Mouse (Mus musculus): ENCODE data around the gene Csk. TPM values are rescaled to one million over a fixed set of nuclear protein-coding genes. Genes with fewer than 3 reads are reported as not detected.

Gene Csk
- polyA plus RNA-seq, 1 experiment from 2014 or later = 33.4 TPM

GRCm38 (mm10) chr9:57661552-57661951, 8.1 kb upstream of the Csk start:
- 79% methylated on average over 3 of the region's 3 CpGs for WGBS
- H3K36me3 ChIP-seq (ENCODE audit: control insufficient read depth, insufficient read depth, low read length) = no peaks in the 10 kb centered on the region
- H3K9ac ChIP-seq (replicated peaks; ENCODE audit: low read depth, low read length) = no peak overlapping the region

GRCm38 (mm10) chr9:57660501-57660900, 7.1 kb upstream of the Csk start:
- no peak overlapping the region for H3K4me2 ChIP-seq (ENCODE audit: low read depth, low read length)
- no peak for ATAC-seq (ENCODE audit: low read depth)
- H3K27ac ChIP-seq (ENCODE audit: low read depth, low read length) = no peak overlapping the region
- no peak overlapping the region for H3K9ac ChIP-seq (replicated peaks; ENCODE audit: low read depth, low read length)
- WGBS = 93% methylated on average over 6 of the region's 6 CpGs
- H3K4me1 ChIP-seq (ENCODE audit: control insufficient read depth, insufficient read depth, low read length) = no peaks in the 10 kb centered on the region
- H3K27me3 ChIP-seq (ENCODE audit: control insufficient read depth, insufficient read depth, low read length) = no peaks in the 10 kb centered on the region
- no peak overlapping the region for H3K4me3 ChIP-seq (ENCODE audit: low read depth, low read length)
- no peaks in the 10 kb centered on the region for H3K36me3 ChIP-seq (ENCODE audit: control insufficient read depth, insufficient read depth, low read length)
- H3K9me3 ChIP-seq (ENCODE audit: control insufficient read depth, low read length) = no peaks in the 10 kb centered on the region

More at GRCm38 (mm10) chr9:57661552-57661951, 8.1 kb upstream of the Csk start:
- Histone ChIP-seq H3K4me1 (ENCODE audit: control insufficient read depth, insufficient read depth, low read length) (no peaks in the 10 kb centered on the region), H3K9me3 (ENCODE audit: control insufficient read depth, low read length) (no peaks in the 10 kb centered on the region), H3K4me2 (ENCODE audit: low read depth, low read length) (no peak overlapping the region), H3K4me3 (ENCODE audit: low read depth, low read length) (no peak overlapping the region), H3K27ac (ENCODE audit: low read depth, low read length) (no peak overlapping the region), H3K27me3 (ENCODE audit: control insufficient read depth, insufficient read depth, low read length) (no peaks in the 10 kb centered on the region)
- no peak for ATAC-seq (ENCODE audit: low read depth)

- Histone ChIP-seq H3K27me3 (ENCODE audit: control insufficient read depth, insufficient read depth, low read length) (no peaks in the 10 kb centered on the region), H3K9ac (replicated peaks; ENCODE audit: low read depth, low read length) (no peak overlapping the region), H3K4me3 (ENCODE audit: low read depth, low read length) (no peak overlapping the region), H3K4me2 (ENCODE audit: low read depth, low read length) (no peak overlapping the region), H3K4me1 (ENCODE audit: control insufficient read depth, insufficient read depth, low read length) (no peaks in the 10 kb centered on the region), H3K27ac (ENCODE audit: low read depth, low read length) (no peak overlapping the region), H3K36me3 (ENCODE audit: control insufficient read depth, insufficient read depth, low read length) (no peaks in the 10 kb centered on the region), H3K9me3 (ENCODE audit: control insufficient read depth, low read length) (no peaks in the 10 kb centered on the region)
- WGBS = 31% methylated on average over 4 of the region's 4 CpGs
- peak; percentile 41; the same call in 1 of the 2 replicates for ATAC-seq (ENCODE audit: low read depth)
These were observed 6.3 kb upstream of the Csk start for GRCm38 (mm10) chr9:57659774-57660173.

- no peak overlapping the region for H3K9ac ChIP-seq (replicated peaks; ENCODE audit: low read depth, low read length)
- WGBS = 78% methylated on average over 4 of the region's 4 CpGs
- no peaks in the 10 kb centered on the region for H3K9me3 ChIP-seq (ENCODE audit: control insufficient read depth, low read length)
- H3K4me3 ChIP-seq (ENCODE audit: low read depth, low read length) = no peak overlapping the region
- H3K27ac ChIP-seq (ENCODE audit: low read depth, low read length) = no peak overlapping the region
- no peak overlapping the region for H3K4me2 ChIP-seq (ENCODE audit: low read depth, low read length)
- no peaks in the 10 kb centered on the region for H3K4me1 ChIP-seq (ENCODE audit: control insufficient read depth, insufficient read depth, low read length)
- no peaks in the 10 kb centered on the region for H3K27me3 ChIP-seq (ENCODE audit: control insufficient read depth, insufficient read depth, low read length)
- no peak for ATAC-seq (ENCODE audit: low read depth)
- H3K36me3 ChIP-seq (ENCODE audit: control insufficient read depth, insufficient read depth, low read length) = no peaks in the 10 kb centered on the region
These were observed 5.5 kb upstream of the Csk start for GRCm38 (mm10) chr9:57658970-57659369.

GRCm38 (mm10) chr9:57657843-57658242, 4.4 kb upstream of the Csk start:
- Histone ChIP-seq H3K36me3 (ENCODE audit: control insufficient read depth, insufficient read depth, low read length) (no peaks in the 10 kb centered on the region), H3K4me2 (ENCODE audit: low read depth, low read length) (no peak overlapping the region), H3K4me1 (ENCODE audit: control insufficient read depth, insufficient read depth, low read length) (no peaks in the 10 kb centered on the region), H3K27ac (ENCODE audit: low read depth, low read length) (no peak overlapping the region), H3K9ac (replicated peaks; ENCODE audit: low read depth, low read length) (no peak overlapping the region), H3K4me3 (ENCODE audit: low read depth, low read length) (no peak overlapping the region), H3K9me3 (ENCODE audit: control insufficient read depth, low read length) (no peaks in the 10 kb centered on the region), H3K27me3 (ENCODE audit: control insufficient read depth, insufficient read depth, low read length) (no peaks in the 10 kb centered on the region)
- ATAC-seq (ENCODE audit: low read depth) = no peak
- 54% methylated on average over 4 of the region's 4 CpGs for WGBS

GRCm38 (mm10) chr9:57656631-57657350, 3.4 kb upstream of the Csk start:
- Histone ChIP-seq H3K4me2 (ENCODE audit: low read depth, low read length) (no peak overlapping the region), H3K36me3 (ENCODE audit: control insufficient read depth, insufficient read depth, low read length) (no peaks in the 10 kb centered on the region), H3K27ac (ENCODE audit: low read depth, low read length) (no peak overlapping the region), H3K9ac (replicated peaks; ENCODE audit: low read depth, low read length) (no peak overlapping the region), H3K4me3 (ENCODE audit: low read depth, low read length) (no peak overlapping the region), H3K9me3 (ENCODE audit: control insufficient read depth, low read length) (no peaks in the 10 kb centered on the region), H3K27me3 (ENCODE audit: control insufficient read depth, insufficient read depth, low read length) (no peaks in the 10 kb centered on the region), H3K4me1 (ENCODE audit: control insufficient read depth, insufficient read depth, low read length) (no peaks in the 10 kb centered on the region)
- ATAC-seq (ENCODE audit: low read depth) = no peak
- WGBS = 87% methylated on average over 19 of the region's 19 CpGs

GRCm38 (mm10) chr9:57655749-57656148, 2.3 kb upstream of the Csk start:
- ATAC-seq (ENCODE audit: low read depth) = peak; percentile 87
- H3K4me1 ChIP-seq (ENCODE audit: control insufficient read depth, insufficient read depth, low read length) = no peaks in the 10 kb centered on the region
- no peaks in the 10 kb centered on the region for H3K27me3 ChIP-seq (ENCODE audit: control insufficient read depth, insufficient read depth, low read length)
- no peak overlapping the region for H3K9ac ChIP-seq (replicated peaks; ENCODE audit: low read depth, low read length)
- H3K36me3 ChIP-seq (ENCODE audit: control insufficient read depth, insufficient read depth, low read length) = no peaks in the 10 kb centered on the region
- H3K27ac ChIP-seq (ENCODE audit: low read depth, low read length) = no peak overlapping the region
- no peaks in the 10 kb centered on the region for H3K9me3 ChIP-seq (ENCODE audit: control insufficient read depth, low read length)
- H3K4me2 ChIP-seq (ENCODE audit: low read depth, low read length) = peak overlapping the region; percentile 36; the same call in 1 of the 2 replicates
- H3K4me3 ChIP-seq (ENCODE audit: low read depth, low read length) = no peak overlapping the region
- WGBS = 3% methylated on average over 11 of the region's 11 CpGs

GRCm38 (mm10) chr9:57654966-57655365, 1.5 kb upstream of the Csk start:
- Histone ChIP-seq H3K36me3 (ENCODE audit: control insufficient read depth, insufficient read depth, low read length) (no peaks in the 10 kb centered on the region), H3K9me3 (ENCODE audit: control insufficient read depth, low read length) (no peaks in the 10 kb centered on the region), H3K9ac (replicated peaks; ENCODE audit: low read depth, low read length) (no peak overlapping the region), H3K4me2 (ENCODE audit: low read depth, low read length) (no peak overlapping the region), H3K4me1 (ENCODE audit: control insufficient read depth, insufficient read depth, low read length) (no peaks in the 10 kb centered on the region), H3K4me3 (ENCODE audit: low read depth, low read length) (no peak overlapping the region), H3K27me3 (ENCODE audit: control insufficient read depth, insufficient read depth, low read length) (no peaks in the 10 kb centered on the region), H3K27ac (ENCODE audit: low read depth, low read length) (no peak overlapping the region)
- ATAC-seq (ENCODE audit: low read depth) = no peak
- 76% methylated on average over 1 of the region's 1 CpGs for WGBS

GRCm38 (mm10) chr9:57652855-57653254, 576 bp downstream of the Csk start:
- Histone ChIP-seq H3K9ac (replicated peaks; ENCODE audit: low read depth, low read length) (no peak overlapping the region), H3K9me3 (ENCODE audit: control insufficient read depth, low read length) (no peaks in the 10 kb centered on the region), H3K4me3 (ENCODE audit: low read depth, low read length) (no peak overlapping the region), H3K36me3 (ENCODE audit: control insufficient read depth, insufficient read depth, low read length) (no peaks in the 10 kb centered on the region), H3K27me3 (ENCODE audit: control insufficient read depth, insufficient read depth, low read length) (no peaks in the 10 kb centered on the region), H3K4me2 (ENCODE audit: low read depth, low read length) (no peak overlapping the region), H3K27ac (ENCODE audit: low read depth, low read length) (no peak overlapping the region), H3K4me1 (ENCODE audit: control insufficient read depth, insufficient read depth, low read length) (no peaks in the 10 kb centered on the region)
- WGBS = 21% methylated on average over 3 of the region's 3 CpGs
- no peak for ATAC-seq (ENCODE audit: low read depth)
